Mouse (Mus musculus): ENCODE measurements at regions not wholly inside any gene's neighbourhood (a gene's known extent, or its start where the extent isn't known, plus 50 kb on each side); places are given as distances from the start of the nearest gene placed in this dataset.

- no peak for TF ChIP-seq CTCF (IDR thresholded peaks at IDR 0.05; ENCODE audit: extremely low read depth, insufficient read depth, low read length)
- no peak for TF ChIP-seq POLR2A (IDR thresholded peaks at IDR 0.05; ENCODE audit: extremely low read depth, insufficient read depth, low read length)
Measured at GRCm38 (mm10) chr5:118881886-118882285, 321.4 kb downstream of the Med13l start.
